Mouse (Mus musculus) E14TG2a.4 (cell line): ENCODE measurements at regions not wholly inside any gene's neighbourhood (a gene's known extent, or its start where the extent isn't known, plus 50 kb on each side); places are given as distances from the start of the nearest gene placed in this dataset.

Source experiments
- H3K27me3 ChIP-seq: 2 replicates; pipeline ENCODE4 v1.6.1; 2014; ENCODE audit warnings: low read length, control low read depth; ENCODE audit not compliant: insufficient read depth
- H3K36me3 ChIP-seq: 2 replicates; pipeline ENCODE4 v1.6.1; 2014; ENCODE audit warnings: low read length, control low read depth; ENCODE audit not compliant: insufficient read depth
- H3K4me1 ChIP-seq: replicated peaks from 2 replicates; pipeline ENCODE4 v1.6.1; 2014; ENCODE audit warnings: low read depth, low read length, control low read depth
- H3K4me3 ChIP-seq: replicated peaks from 2 replicates; pipeline ENCODE4 v1.5.1; 2014; ENCODE audit warnings: mild to moderate bottlenecking, low read length
- H3K9me3 ChIP-seq: 2 replicates; pipeline ENCODE4 v1.6.1; 2014; ENCODE audit warnings: low read length, control low read depth
- CTCF ChIP-seq: conservative IDR thresholded peaks from 2 replicates; pipeline ENCODE4 v1.5.1; 2014; ENCODE audit warnings: low read length
- NANOG ChIP-seq: IDR thresholded peaks from 2 replicates; pipeline ENCODE4 v1.6.1; 2014; ENCODE audit warnings: borderline replicate concordance, low read length, mixed read lengths
- POU5F1 ChIP-seq: IDR thresholded peaks from 2 replicates; pipeline ENCODE4 v1.6.1; 2014; ENCODE audit warnings: low read length, borderline replicate concordance

GRCm38 (mm10) chr13:90545816-90546215, 359.3 kb downstream of the Atp6ap1l start:
- H3K4me1 ChIP-seq, result no peaks in the 10 kb centered on the region
- TF ChIP-seq NANOG, result no peak
- TF ChIP-seq POU5F1, result no peak
- no peak for TF ChIP-seq CTCF
- no peaks in the 10 kb centered on the region for H3K9me3 ChIP-seq
- no peaks in the 10 kb centered on the region for H3K36me3 ChIP-seq
- no peak overlapping the region for H3K4me3 ChIP-seq
- no peaks in the 10 kb centered on the region for H3K27me3 ChIP-seq

GRCm38 (mm10) chr13:90537525-90537924, 367.6 kb downstream of the Atp6ap1l start:
- Histone ChIP-seq H3K4me3 (no peak overlapping the region), H3K9me3 (no peaks in the 10 kb centered on the region), H3K4me1 (no peaks in the 10 kb centered on the region), H3K27me3 (no peaks in the 10 kb centered on the region), H3K36me3 (no peaks in the 10 kb centered on the region)
- no peak for TF ChIP-seq CTCF
- no peak for TF ChIP-seq POU5F1
- no peak for TF ChIP-seq NANOG

GRCm38 (mm10) chr13:90526998-90527397, 378.2 kb downstream of the Atp6ap1l start:
- TF ChIP-seq NANOG, result no peak
- no peak for TF ChIP-seq POU5F1
- H3K4me3 ChIP-seq, result no peak overlapping the region
- no peaks in the 10 kb centered on the region for H3K27me3 ChIP-seq
- no peaks in the 10 kb centered on the region for H3K9me3 ChIP-seq
- no peaks in the 10 kb centered on the region for H3K4me1 ChIP-seq
- H3K36me3 ChIP-seq, result no peaks in the 10 kb centered on the region

GRCm38 (mm10) chr13:90525801-90526200, 379.4 kb downstream of the Atp6ap1l start:
- TF ChIP-seq POU5F1, result no peak
- no peak for TF ChIP-seq CTCF
- no peak for TF ChIP-seq NANOG
- Histone ChIP-seq H3K36me3 (no peaks in the 10 kb centered on the region), H3K4me1 (no peaks in the 10 kb centered on the region), H3K9me3 (no peaks in the 10 kb centered on the region), H3K27me3 (no peaks in the 10 kb centered on the region), H3K4me3 (no peak overlapping the region)

DNA sequence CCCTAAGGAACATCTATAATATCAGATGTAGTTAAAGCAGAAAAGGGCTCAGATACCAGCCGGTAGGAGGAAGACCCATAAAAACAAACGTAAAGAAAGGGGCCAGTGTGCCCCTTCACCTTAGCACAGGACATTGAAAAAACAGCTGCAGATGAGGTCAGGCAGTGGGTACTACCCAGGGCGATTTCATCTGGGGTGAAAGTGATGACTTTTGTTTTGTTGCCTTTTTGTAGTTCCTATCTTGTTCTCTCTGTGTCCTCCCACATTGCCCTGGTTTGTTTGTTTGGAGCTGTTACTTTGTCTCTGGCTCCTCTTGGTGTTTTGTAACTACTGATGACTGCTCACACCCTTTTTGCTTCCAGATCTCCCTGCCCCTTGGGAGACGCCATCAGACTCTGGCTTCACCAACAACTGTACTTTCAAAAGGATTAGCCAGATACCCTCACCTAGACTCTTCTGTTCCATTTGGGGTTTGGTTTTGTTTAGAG, 383.4 kb downstream of the Atp6ap1l start:
- Histone ChIP-seq H3K27me3 (no peaks in the 10 kb centered on the region), H3K36me3 (no peaks in the 10 kb centered on the region)
- TF ChIP-seq CTCF (no peak), POU5F1 (no peak)

GRCm38 (mm10) chr13:90520992-90521757, 384.0 kb downstream of the Atp6ap1l start:
- no peak for TF ChIP-seq POU5F1
- no peak for TF ChIP-seq NANOG
- TF ChIP-seq CTCF, result no peak
- no peaks in the 10 kb centered on the region for H3K36me3 ChIP-seq
- no peaks in the 10 kb centered on the region for H3K4me1 ChIP-seq
- H3K4me3 ChIP-seq, result no peak overlapping the region
- H3K27me3 ChIP-seq, result no peaks in the 10 kb centered on the region
- no peaks in the 10 kb centered on the region for H3K9me3 ChIP-seq

More for the DNA sequence above, 383.4 kb downstream of the Atp6ap1l start:
- H3K4me1 ChIP-seq, result no peaks in the 10 kb centered on the region
- H3K4me3 ChIP-seq, result no peak overlapping the region
- no peaks in the 10 kb centered on the region for H3K9me3 ChIP-seq

GRCm38 (mm10) chr13:90515773-90516503, 389.2 kb downstream of the Atp6ap1l start:
- no peak for TF ChIP-seq CTCF
- TF ChIP-seq NANOG, result no peak
- TF ChIP-seq POU5F1, result no peak
- H3K27me3 ChIP-seq, result no peaks in the 10 kb centered on the region
- no peaks in the 10 kb centered on the region for H3K4me1 ChIP-seq
- no peak overlapping the region for H3K4me3 ChIP-seq
- no peaks in the 10 kb centered on the region for H3K9me3 ChIP-seq
- no peaks in the 10 kb centered on the region for H3K36me3 ChIP-seq

GRCm38 (mm10) chr13:90513867-90514266, 391.3 kb downstream of the Atp6ap1l start:
- Histone ChIP-seq H3K4me1 (no peaks in the 10 kb centered on the region), H3K36me3 (no peaks in the 10 kb centered on the region), H3K4me3 (no peak overlapping the region), H3K27me3 (no peaks in the 10 kb centered on the region), H3K9me3 (no peaks in the 10 kb centered on the region)
- TF ChIP-seq POU5F1 (no peak), CTCF (no peak), NANOG (no peak)
